Mouse (Mus musculus) heart, postnatal 25 days (tissue): ENCODE measurements around the gene Rnf224. TPM values are rescaled to one million over a fixed set of nuclear protein-coding genes. Genes with fewer than 3 reads are reported as not detected.

Experiments
- DNase-seq: peaks from one replicate; pipeline ENCODE4 v3.0.0; 2022; ENCODE audit warnings: low spot score
- intact Hi-C: fragments of 180-260 bp; cut with DNase I; formaldehyde crosslinking; loops from one replicate; pipeline ENCODE4 v1.15.1; 2025
- total RNA-seq, 2 experiments: library from RNA; stranded (reverse); gene quantifications; 2 replicates each; pipeline ENCODE4 v1.2.3; 2021

Rnf224 gene
- total RNA-seq: not detected

DNA sequence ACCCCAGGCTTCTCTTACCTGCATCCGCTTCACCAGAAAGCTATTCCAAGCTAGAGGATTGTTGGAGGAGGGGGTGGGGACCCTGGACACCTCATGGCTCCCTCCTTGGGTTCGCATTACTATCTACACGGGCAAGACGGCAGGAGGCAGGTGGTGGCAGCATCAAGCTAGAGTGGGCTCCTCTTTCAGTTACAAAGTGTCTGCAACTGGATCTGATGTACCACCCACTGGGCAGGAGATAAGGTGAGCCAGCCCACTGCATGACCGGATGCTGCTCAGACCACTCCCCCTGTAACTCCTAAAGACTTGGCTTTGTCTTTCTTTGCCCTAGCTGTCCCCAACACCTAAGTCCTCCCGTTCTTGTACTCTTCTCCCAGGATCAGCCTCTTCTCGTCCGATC lies at the start of gene Rnf224:
Rnf224 (minus strand) TSS at position 174 of the 400 bp plus-strand sequence.
- DNase-seq: no peak
- intact Hi-C loops: no loop called here

DNA sequence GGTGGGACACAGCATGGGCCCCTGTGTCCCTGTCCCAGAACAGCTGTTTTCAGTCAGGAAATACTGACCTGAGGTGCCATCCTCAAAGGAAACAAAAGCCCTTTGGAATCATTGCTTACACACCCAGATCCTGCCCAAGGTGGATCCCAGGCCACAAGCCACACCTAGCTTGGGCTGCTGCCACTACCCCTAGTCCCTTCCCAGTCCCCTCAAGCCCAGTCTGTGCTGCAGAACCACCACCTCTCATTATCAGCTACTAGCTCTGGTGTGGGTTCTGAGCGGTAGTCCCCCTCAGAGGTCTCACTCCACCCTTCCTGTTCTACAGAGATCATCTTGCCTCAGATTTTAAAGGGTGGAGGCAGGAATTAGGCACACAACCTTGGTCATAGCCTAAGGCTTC lies 49.7 kb upstream of the Rnf224 start:
- DNase-seq: no peak
- intact Hi-C loops: no loop called here

DNA sequence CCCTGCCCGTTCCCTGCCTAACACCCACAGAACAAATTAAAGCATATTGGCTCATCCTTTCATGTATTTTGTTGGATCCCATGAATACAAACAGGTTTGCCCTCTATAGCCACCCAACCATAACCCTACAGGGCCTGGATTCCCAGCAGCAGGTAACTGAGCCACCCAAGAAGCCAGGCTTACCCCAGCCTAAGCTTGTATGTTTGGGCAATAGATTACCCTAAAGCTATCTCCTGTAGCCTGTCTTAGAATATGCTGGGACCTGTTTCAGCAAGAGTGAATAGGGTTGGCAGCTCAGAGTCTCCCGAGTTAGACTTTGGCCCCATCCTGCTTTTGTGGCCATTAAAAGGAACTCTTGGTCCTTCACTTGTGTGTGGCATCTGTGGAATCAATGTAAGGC lies 49.0 kb upstream of the Rnf224 start:
- intact Hi-C loops: no loop called here
- no peak for DNase-seq

DNA sequence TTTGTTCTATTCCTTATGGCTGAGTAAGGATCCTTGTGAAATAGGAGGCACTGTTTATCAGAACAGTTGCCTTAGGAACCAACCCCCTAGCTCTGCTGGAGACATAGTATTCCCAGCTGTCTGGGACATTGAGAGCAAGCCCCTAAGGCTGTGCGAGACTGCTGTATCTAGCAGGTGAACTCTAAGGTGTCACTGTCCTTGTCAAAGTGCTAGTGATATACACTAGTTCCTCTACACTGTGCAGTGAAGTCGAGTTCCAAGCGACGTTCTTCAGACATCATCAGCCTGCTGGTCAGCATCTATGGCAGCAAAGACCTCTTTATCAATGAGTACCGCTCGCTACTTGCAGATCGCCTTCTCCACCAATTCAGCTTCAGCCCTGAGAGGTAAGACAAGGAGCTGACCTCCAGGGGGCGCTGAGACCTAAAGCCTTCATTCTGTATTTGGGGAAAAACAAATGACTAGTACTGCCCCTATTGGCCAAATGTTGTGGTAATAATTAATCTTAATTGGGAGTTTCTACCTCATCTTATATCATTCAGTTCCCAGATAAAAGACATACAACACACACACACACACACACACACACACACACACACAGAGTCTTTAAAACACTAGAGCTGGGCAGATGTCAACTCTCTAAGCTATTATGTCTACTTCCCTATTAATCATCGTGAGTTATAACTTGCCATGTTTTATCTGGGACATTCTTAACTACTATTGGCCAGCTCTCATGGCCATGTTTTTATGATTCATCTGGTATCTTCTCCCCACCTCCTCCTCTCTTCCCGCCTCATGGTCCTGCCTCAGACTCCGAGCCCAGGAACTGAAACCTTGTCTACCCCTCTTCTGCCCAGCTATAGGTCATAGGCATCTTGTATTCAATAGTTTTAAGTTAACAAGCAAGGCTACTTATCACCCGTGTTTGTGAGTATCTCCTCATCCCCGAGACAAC lies 42.6 kb upstream of the Rnf224 start:
- DNase-seq: no peak
- intact Hi-C loops: loop anchor here (2.0 kb wide), 1 partner anchor 14 kb away; no protein-coding TSS in a partner anchor

DNA sequence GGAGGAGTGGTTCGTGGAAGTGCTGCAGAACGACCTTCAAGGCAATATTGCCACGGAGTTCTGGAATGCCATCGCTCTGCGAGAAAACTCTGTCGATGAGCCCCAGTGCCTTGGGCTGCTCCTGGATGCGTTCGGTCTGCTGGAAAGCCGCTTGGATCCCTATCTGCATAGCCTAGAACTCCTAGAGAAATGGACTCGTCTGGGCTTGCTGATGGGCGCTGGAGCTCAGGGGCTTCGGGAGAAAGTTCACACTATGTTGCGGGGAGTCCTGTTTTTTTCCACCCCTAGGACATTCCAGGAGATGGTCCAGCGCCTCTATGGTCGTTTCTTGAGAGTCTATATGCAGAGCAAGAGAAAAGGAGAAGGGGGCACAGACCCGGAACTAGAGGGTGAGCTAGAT lies 36.4 kb upstream of the Rnf224 start:
- intact Hi-C loops: loop anchor here (5.0 kb wide), 1 partner anchor 59 kb away; the partner anchor contains the start of gene Man1b1
- no peak for DNase-seq

DNA sequence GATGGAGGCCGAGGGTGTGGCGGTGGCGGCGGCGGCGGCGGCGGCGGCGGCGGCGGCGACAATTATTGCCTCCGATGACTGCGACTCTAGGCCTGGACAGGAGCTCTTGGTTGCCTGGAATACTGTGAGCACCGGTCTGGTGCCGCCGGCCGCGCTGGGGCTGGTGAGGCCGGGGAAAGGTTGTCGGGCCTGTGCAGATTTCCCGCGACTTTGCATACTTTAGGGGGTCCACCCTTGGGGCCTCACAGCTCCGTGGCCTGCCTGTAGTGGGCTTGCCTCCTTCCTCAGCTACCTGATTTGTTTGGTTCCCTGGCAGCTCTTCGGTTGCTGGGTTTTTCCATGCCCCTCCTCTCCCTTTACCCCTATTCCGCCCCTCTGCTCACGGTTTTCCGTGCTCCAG lies 35.9 kb upstream of the Rnf224 start:
- intact Hi-C loops: loop anchor here (5.0 kb wide), 1 partner anchor 60 kb away; the partner anchor contains the start of gene Man1b1
- DNase-seq: no peak

DNA sequence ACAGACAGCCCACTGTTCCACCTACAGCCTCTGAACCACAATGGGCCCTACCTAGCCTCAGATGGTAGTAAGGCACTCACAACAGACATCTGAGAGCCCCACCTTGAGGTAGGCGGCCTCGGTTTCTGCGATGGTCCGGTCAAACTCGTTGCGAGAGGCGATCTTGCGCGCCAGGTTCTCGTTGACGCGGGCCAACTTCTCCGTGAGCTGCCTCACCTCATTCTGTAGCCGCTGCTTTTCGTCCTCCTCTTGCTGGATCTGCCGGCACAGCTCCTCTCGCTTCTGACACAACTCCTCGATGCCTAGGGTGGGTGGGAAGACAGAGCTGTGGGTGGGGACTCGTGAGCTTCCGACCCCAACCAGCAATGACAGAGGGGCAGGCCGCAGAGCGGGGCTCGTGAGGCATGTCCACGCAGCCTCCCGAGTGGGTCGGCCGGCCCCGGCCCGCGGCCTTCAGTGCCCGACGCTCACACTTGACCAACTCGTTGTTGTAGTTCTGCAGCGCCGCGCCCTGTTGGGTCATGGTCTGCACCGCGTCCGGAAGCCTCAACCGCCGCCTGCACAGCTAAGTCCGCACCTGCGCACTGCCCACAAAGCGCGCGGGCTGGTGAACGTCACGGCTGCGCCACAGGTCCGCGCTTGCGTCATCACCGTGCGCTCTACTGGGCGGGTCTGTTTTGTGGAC lies 35.4 kb upstream of the Rnf224 start, which contains the start of the genes Ssna1 and Anapc2:
Ssna1 (minus strand) TSS at position 612 of the 685 bp plus-strand sequence.
Anapc2 (plus strand) TSS at position 652 of the 685 bp plus-strand sequence.
- intact Hi-C loops: loop anchor here (5.0 kb wide), 1 partner anchor 60 kb away; the partner anchor contains the start of gene Man1b1
- DNase-seq: peak; percentile 93

DNA sequence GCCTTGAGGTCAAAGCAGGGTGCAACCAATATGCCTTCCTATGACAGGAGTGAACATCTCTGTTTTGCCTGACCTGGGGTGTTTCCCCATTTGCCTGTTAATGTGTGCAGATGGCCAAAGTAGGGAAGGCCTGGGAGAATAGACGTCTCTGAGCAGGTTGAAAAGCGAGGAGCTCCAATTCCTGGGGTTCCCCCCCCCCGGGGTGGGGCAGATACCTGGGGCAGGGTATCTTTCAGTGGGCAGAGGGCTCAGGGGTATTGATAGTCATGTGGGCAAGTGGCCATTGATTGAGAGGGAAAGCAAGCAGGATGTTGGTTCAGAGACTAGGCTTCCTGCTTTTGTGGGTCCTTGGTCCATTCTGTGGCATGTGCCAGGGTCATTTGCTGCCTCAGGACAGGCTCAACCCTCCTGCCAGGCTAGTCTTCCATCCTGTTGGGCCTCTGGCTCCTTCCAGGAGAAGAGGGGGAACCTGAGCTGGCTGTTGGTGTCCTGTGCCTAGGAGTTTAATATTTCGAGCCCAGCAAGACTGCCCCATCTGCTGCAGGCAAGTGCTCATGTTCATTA lies 31.2 kb upstream of the Rnf224 start:
- intact Hi-C loops: no loop called here

DNA sequence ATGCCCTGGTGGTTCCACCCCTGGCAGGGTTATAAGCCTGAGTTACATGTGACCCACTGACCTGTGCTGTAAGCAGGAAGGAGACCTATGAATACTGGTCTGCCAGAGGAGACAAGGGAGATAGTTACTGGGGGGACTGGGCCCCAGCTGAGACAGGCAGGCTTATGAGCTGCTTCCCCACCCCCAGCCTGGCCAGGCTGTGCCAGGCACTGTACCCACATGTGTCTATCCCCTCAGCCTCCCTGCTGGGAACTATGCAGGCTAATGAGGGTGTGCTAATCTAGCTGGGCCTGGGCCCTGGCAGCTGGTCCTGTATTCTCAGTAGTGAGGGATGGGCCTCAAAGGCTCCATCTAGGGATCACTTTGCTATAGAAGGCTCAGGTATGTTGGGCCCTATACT lies 30.7 kb upstream of the Rnf224 start:
- intact Hi-C loops: no loop called here

More for the DNA sequence above, 31.2 kb upstream of the Rnf224 start:
- no peak for DNase-seq

DNA sequence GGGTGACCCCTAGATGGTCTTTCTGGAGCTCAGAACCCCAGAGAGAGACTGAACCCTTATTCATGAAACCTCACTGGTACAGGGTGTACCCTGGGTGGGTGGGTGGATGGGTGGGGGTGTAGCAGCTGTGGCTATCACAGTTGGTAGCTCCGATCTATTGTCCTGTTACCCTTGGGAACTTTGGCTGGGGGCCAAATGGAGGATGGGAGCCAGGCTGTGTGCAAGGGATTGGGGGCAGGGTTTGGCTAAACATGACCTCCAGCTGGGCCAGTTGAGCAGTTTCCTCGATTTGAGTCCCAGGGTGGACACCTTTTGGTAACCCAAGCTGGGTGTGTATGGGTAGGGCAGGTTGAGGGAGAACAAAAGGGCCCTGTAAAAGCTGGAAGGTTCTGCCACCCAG lies 30.1 kb upstream of the Rnf224 start:
- peak; percentile 31 for DNase-seq
- intact Hi-C loops: no loop called here

More for the DNA sequence above, 30.7 kb upstream of the Rnf224 start:
- DNase-seq: no peak

DNA sequence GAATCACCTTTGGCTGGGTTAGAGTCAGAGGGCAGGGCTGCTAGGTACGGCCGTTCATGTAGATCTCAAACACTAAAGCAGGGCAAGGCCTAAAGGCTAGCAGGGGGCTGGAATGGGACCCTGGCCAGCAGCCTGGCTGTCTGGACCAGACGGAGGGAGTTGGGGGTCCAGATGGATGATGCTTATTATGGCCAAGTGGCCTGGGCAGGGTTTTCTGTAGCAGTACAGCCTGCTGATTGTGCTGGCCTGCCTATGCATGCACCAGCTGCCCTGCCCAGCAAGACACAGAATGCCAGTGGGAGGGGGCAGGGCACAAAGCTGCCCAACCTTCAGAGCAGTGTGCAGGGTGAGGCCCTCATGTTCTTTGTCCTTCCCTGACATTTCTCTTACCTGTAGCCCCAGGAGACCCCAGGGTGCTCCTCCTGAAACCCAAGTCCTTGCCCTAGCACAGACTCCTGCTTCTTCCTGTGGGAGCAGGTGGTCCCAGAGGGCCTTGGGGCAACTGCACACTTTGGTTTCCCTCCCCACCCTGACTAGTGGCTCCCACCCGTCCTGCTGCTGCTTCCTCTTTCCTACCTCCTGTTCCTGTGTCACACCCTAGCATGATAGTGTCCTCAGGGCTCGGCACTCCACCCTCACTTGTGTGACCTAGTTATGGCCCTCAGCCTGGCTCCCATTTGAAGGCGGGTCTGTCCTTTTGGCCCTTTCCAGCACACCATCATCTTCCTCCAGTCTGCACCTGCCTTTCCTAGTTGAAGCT lies 29.5 kb upstream of the Rnf224 start:
- DNase-seq: peak; percentile 31
- intact Hi-C loops: no loop called here

GRCm38 (mm10) chr2:25264851-25265250 lies 28.3 kb upstream of the Rnf224 start:
- DNase-seq: no peak
- intact Hi-C loops: no loop called here

GRCm38 (mm10) chr2:25264286-25264660 lies 27.7 kb upstream of the Rnf224 start:
- intact Hi-C loops: no loop called here
- DNase-seq: no peak

DNA sequence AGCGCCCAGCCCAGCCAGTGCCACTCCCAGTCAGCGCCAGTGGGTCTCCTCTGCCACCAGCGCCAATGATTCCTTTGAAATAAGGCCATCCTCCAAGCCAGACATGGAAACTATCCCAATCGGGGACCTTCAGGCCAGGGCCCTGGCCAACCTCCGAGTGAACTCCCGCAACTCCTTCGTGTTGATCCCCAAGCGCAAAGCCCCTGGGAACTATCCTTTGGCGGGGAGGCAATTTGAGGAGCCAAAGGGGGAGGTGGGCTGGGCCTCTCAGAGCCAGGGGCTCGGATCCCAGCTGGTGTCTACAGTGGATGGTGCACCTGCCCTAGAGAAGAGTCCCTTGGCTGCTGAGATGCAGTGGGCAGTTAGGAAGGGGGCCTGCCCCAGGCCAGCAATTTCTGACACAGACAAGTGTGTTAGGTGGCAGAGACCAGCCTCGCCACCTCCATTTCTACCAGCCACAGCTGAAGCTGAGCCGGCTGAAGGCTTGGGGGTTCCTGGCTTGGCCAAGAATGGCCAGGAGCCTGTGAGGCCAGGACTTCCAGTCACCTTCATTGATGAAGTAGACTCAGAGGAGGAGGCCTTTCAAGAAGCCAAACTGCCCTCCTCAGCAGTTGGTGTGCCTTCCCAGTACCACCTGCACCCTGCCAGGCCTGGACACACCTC lies 27.2 kb upstream of the Rnf224 start:
- no peak for DNase-seq
- intact Hi-C loops: no loop called here

- intact Hi-C loops: no loop called here
Measured at GRCm38 (mm10) chr2:25262795-25263622, 26.4 kb upstream of the Rnf224 start.

GRCm38 (mm10) chr2:25262291-25262767 lies 25.7 kb upstream of the Rnf224 start, which contains the start of gene Tprn:
TSS of gene Tprn (plus strand) at chr2:25262618.
- peak; percentile 92 for DNase-seq
- intact Hi-C loops: no loop called here

More at GRCm38 (mm10) chr2:25262795-25263622, 26.4 kb upstream of the Rnf224 start:
- no peak for DNase-seq

- intact Hi-C loops: no loop called here
- DNase-seq: no peak
Measured at GRCm38 (mm10) chr2:25261870-25262269, 25.3 kb upstream of the Rnf224 start.

- no peak for DNase-seq
- intact Hi-C loops: loop anchor here (5.0 kb wide), 1 partner anchor 73 kb away; the partner anchor contains the start of gene Man1b1
Measured at GRCm38 (mm10) chr2:25258887-25259286, 22.3 kb upstream of the Rnf224 start.
